Mouse (Mus musculus) spleen, postnatal 14 days (tissue): ENCODE results near the gene Itpr2.

Experiments
- DNase-seq, 2 experiments: peaks; one replicate each; pipeline ENCODE4 v3.0.0; 2021 to 2022; ENCODE audit warnings: low spot score in 2 of 2

The Itpr2 gene

GRCm38 (mm10) chr6:146167207-146167606, 334.8 kb downstream of the Itpr2 start:
- no peak for DNase-seq

- DNase-seq: no peak
Observed at GRCm38 (mm10) chr6:146159641-146160040, 342.4 kb downstream of the Itpr2 start.

- DNase-seq: no peak
Observed at GRCm38 (mm10) chr6:146158717-146159116, 343.3 kb downstream of the Itpr2 start.

GRCm38 (mm10) chr6:146157983-146158535, 344.0 kb downstream of the Itpr2 start:
- no peak for DNase-seq

GRCm38 (mm10) chr6:146157099-146157498, 344.9 kb downstream of the Itpr2 start:
- no peak for DNase-seq

- no peak for DNase-seq
Observed at GRCm38 (mm10) chr6:146156536-146156935, 345.5 kb downstream of the Itpr2 start.

GRCm38 (mm10) chr6:146155156-146155734, 346.8 kb downstream of the Itpr2 start:
- no peak for DNase-seq

GRCm38 (mm10) chr6:146152843-146153242, 349.2 kb downstream of the Itpr2 start:
- no peak for DNase-seq

GRCm38 (mm10) chr6:146140966-146141585, 360.9 kb downstream of the Itpr2 start:
- no peak for DNase-seq

GRCm38 (mm10) chr6:146140171-146140570, 361.9 kb downstream of the Itpr2 start:
- DNase-seq: no peak

GRCm38 (mm10) chr6:146136646-146137045, 365.4 kb downstream of the Itpr2 start:
- DNase-seq: no peak

GRCm38 (mm10) chr6:146136244-146136643, 365.8 kb downstream of the Itpr2 start:
- no peak for DNase-seq

GRCm38 (mm10) chr6:146135291-146135690, 366.7 kb downstream of the Itpr2 start:
- no peak for DNase-seq

GRCm38 (mm10) chr6:146133921-146134320, 368.1 kb downstream of the Itpr2 start:
- DNase-seq: no peak

GRCm38 (mm10) chr6:146129066-146129465, 373.0 kb downstream of the Itpr2 start:
- DNase-seq: no peak

- DNase-seq: no peak
Observed at GRCm38 (mm10) chr6:146126823-146127681, 375.0 kb downstream of the Itpr2 start.

GRCm38 (mm10) chr6:146125621-146126020, 376.4 kb downstream of the Itpr2 start:
- no peak for DNase-seq

- no peak for DNase-seq
Observed at GRCm38 (mm10) chr6:146124479-146124878, 377.5 kb downstream of the Itpr2 start.

GRCm38 (mm10) chr6:146123656-146124055, 378.4 kb downstream of the Itpr2 start:
- DNase-seq: no peak

GRCm38 (mm10) chr6:146120172-146120571, 381.9 kb downstream of the Itpr2 start:
- DNase-seq: no peak

GRCm38 (mm10) chr6:146114731-146115302, 387.2 kb downstream of the Itpr2 start:
- DNase-seq: no peak

- DNase-seq: no peak
Observed at GRCm38 (mm10) chr6:146114071-146114470, 388.0 kb downstream of the Itpr2 start.
